Mouse (Mus musculus) liver, embryonic 14.5 days (tissue): ENCODE results near the gene Banp. TPM values are rescaled to one million over a fixed set of nuclear protein-coding genes. Genes with fewer than 3 reads are reported as not detected.

Experiments
- ATAC-seq: fragments of 200-750 bp; cut with Nextera tagmentation; 2 replicates; pipeline ENCODE4 v1.8.0; 2017; ENCODE audit warnings: moderate number of reproducible peaks, mild to moderate bottlenecking, moderate library complexity; ENCODE audit not compliant: insufficient read depth
- DNase-seq, 3 experiments: peaks; one replicate each; pipeline ENCODE4 v3.0.0-alpha.2; 2012 to 2013; ENCODE audit warnings: low read depth in 3 of 3, low spot score in 3 of 3
- H3K27ac ChIP-seq: fragments of 300-500 bp; sonication (generic); 2 replicates; pipeline ENCODE4 v1.5.1; 2014; ENCODE audit warnings: moderate library complexity, mild to moderate bottlenecking, control low read depth, inconsistent platforms
- H3K27me3 ChIP-seq: fragments of 300-500 bp; sonication (generic); 2 replicates; pipeline ENCODE4 v1.6.1; 2014; ENCODE audit warnings: mild to moderate bottlenecking, low read length, moderate library complexity; ENCODE audit not compliant: control insufficient read depth, insufficient read depth
- H3K36me3 ChIP-seq: fragments of 300-500 bp; sonication (generic); replicated peaks from 2 replicates; pipeline ENCODE4 v1.6.1; 2014; ENCODE audit warnings: low read depth; ENCODE audit not compliant: control insufficient read depth, insufficient read depth
- H3K4me1 ChIP-seq, 2 experiments: fragments of 200-500 bp in 1 of 2; fragments of 300-500 bp in 1 of 2; sonication (generic) in 1 of 2; replicated peaks; 2 replicates each; pipeline ENCODE4 v1.6.1; 2012 to 2014; ENCODE audit warnings: antibody characterized with exemption in 1 of 2, inconsistent platforms in 1 of 2, low read length in 1 of 2; ENCODE audit not compliant: control insufficient read depth in 2 of 2, insufficient read depth in 2 of 2
- H3K4me2 ChIP-seq: fragments of 300-500 bp; sonication (generic); 2 replicates; pipeline ENCODE4 v1.6.1; 2014; ENCODE audit warnings: low read depth, mild to moderate bottlenecking, control low read depth, moderate library complexity
- H3K4me3 ChIP-seq, 2 experiments: fragments of 200-500 bp in 1 of 2; fragments of 300-500 bp in 1 of 2; sonication (generic) in 1 of 2; 2 replicates each; pipeline ENCODE4 v1.5.1; 2012 to 2014; ENCODE audit warnings: low read depth in 2 of 2, low read length in 2 of 2, mild to moderate bottlenecking in 2 of 2, control low read depth in 1 of 2, inconsistent platforms in 1 of 2, moderate library complexity in 1 of 2; ENCODE audit not compliant: insufficient read depth in 1 of 2
- H3K9ac ChIP-seq: fragments of 300-500 bp; sonication (generic); replicated peaks from 2 replicates; pipeline ENCODE4 v1.6.1; 2014; ENCODE audit warnings: mild to moderate bottlenecking, control low read depth, moderate library complexity
- H3K9me3 ChIP-seq: fragments of 300-500 bp; sonication (generic); 2 replicates; pipeline ENCODE4 v1.6.1; 2016; ENCODE audit warnings: low read length, mixed read lengths; ENCODE audit not compliant: control insufficient read depth
- CTCF ChIP-seq: IDR thresholded peaks from 2 replicates; pipeline ENCODE4 v1.5.1; 2016; ENCODE audit warnings: antibody characterized with exemption, low read depth, control low read depth
- EP300 ChIP-seq: IDR thresholded peaks from 2 replicates; pipeline ENCODE4 v1.6.1; 2016; ENCODE audit warnings: antibody characterized with exemption, low read depth
- WGBS: fragments of 180-500 bp; shearing (Covaris S2); extraction: QIAGEN DNeasy Blood & Tissue Kit; methylation state at CpG from one replicate; pipeline ENCODE4 v1.1.7; 2014; ENCODE audit not compliant: insufficient replicate concordance; 5-methylcytosine and 5-hydroxymethylcytosine counted together
- polyA plus RNA-seq, 2 experiments: library from polyadenylated mRNA; depleted of rRNA in 1 of 2; stranded (reverse) in 1 of 2; unstranded in 1 of 2; fragments of >200 nt; fragmentation: Nextera tagmentation in 1 of 2; extraction: Ambion mirVana in 1 of 2; gene quantifications; 2 replicates each; pipeline versions ENCODE4 v1.2.1 to v1.2.3; 2012 to 2014

Gene Banp
- polyA plus RNA-seq, 2 experiments: 13.6 to 20.8 TPM

DNA sequence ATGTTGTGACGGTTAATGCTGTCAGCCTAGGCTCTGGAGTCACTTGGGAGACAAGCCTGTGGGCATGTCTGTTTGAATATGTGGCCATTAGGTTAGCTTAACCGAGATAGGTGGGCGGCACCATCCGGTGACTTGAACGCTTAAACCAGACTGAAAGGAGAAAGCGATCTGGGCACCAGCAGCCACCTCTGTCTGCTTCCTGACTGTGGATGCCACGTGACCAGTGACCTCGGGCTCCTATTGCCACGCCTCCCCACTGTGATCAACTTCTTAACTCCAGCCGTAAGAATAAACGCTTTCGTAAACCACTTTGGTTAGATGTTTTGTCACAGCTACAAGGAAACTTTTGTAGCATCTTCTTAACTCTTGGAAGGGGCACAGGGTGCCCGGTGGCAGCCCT, 119.1 kb downstream of the Banp start:
- Histone ChIP-seq H3K27ac (no peak overlapping the region), H3K36me3 (no peaks in the 10 kb centered on the region), H3K9me3 (no peaks in the 10 kb centered on the region), H3K4me2 (no peak overlapping the region), H3K9ac (no peak overlapping the region), H3K27me3 (no peaks in the 10 kb centered on the region), H3K4me3 (no peak overlapping the region), H3K4me1 (no peaks in the 10 kb centered on the region)
- ATAC-seq (no peak), DNase-seq (no peak)
- WGBS: 64% methylated on average over 13 of the region's 13 CpGs
- TF ChIP-seq EP300: no peak
- no peak for TF ChIP-seq CTCF

DNA sequence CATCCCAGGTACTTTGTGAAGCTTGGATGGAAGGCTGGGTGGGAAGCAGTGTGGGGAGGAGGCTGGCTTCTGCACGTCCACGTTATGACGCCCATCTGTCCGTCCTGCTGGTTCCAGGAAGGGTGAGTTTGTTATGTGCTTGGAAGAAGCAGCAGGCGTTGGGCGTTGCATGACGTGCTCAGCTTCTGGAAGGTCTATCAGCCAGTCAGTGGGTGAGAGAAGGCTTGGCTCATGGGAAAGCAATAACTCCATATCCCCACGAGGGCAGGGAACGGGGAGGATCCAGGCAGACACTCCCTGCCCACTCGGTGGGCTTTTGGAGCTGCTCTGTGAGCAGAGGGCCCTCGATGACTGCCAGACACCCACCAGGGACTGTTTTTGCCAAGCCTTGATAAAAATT, 119.7 kb downstream of the Banp start:
- no peak for ATAC-seq
- 61% methylated on average over 11 of the region's 11 CpGs for WGBS

GRCm38 (mm10) chr8:122071193-122071592, 121.6 kb downstream of the Banp start:
- no peak overlapping the region for H3K4me2 ChIP-seq
- no peaks in the 10 kb centered on the region for H3K27me3 ChIP-seq
- ATAC-seq (no peak), DNase-seq (no peak)
- H3K36me3 ChIP-seq: no peaks in the 10 kb centered on the region
- H3K4me1 ChIP-seq: no peaks in the 10 kb centered on the region
- TF ChIP-seq EP300 (no peak), CTCF (no peak)
- no peak overlapping the region for H3K4me3 ChIP-seq
- no peak overlapping the region for H3K27ac ChIP-seq
- WGBS: 44% methylated on average over 4 of the region's 4 CpGs
- H3K9me3 ChIP-seq: no peaks in the 10 kb centered on the region
- H3K9ac ChIP-seq: no peak overlapping the region

More for the DNA sequence above, 119.7 kb downstream of the Banp start:
- H3K27me3 ChIP-seq: no peaks in the 10 kb centered on the region
- H3K9ac ChIP-seq: no peak overlapping the region
- no peaks in the 10 kb centered on the region for H3K9me3 ChIP-seq
- H3K4me1 ChIP-seq: no peaks in the 10 kb centered on the region
- H3K27ac ChIP-seq: no peak overlapping the region
- TF ChIP-seq EP300: no peak
- TF ChIP-seq CTCF: no peak
- no peak overlapping the region for H3K4me2 ChIP-seq
- no peaks in the 10 kb centered on the region for H3K36me3 ChIP-seq
- H3K4me3 ChIP-seq: no peak overlapping the region
- no peak for DNase-seq

GRCm38 (mm10) chr8:122073964-122074363, 124.4 kb downstream of the Banp start:
- Histone ChIP-seq H3K27ac (no peak overlapping the region), H3K4me3 (no peak overlapping the region), H3K36me3 (no peaks in the 10 kb centered on the region), H3K4me1 (no peaks in the 10 kb centered on the region), H3K27me3 (no peaks in the 10 kb centered on the region), H3K9me3 (no peaks in the 10 kb centered on the region), H3K4me2 (no peak overlapping the region), H3K9ac (no peak overlapping the region)
- no peak for TF ChIP-seq EP300
- TF ChIP-seq CTCF: no peak
- WGBS: 59% methylated on average over 9 of the region's 9 CpGs
- ATAC-seq (no peak), DNase-seq (no peak)

DNA sequence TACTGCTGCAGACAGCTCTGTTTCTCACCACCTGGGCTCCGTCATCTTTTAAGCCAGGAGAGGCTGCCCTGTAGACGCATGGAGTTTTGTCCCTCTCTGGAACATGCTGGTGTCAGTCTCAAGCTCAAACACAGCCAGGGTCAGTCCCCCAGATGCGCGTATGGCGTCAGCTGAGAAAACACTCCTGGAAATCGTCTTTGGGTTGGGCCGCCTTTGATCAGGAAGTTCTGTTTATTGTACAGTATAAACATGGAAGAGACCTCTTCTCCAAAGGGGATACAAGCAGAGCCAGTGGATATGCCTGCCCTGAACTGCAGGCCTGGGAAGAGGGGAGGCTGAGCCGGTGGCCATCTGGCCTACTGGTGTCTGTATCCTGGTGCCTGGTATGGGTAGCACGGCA, 124.9 kb downstream of the Banp start:
- Histone ChIP-seq H3K4me2 (no peak overlapping the region), H3K27me3 (no peaks in the 10 kb centered on the region), H3K36me3 (no peaks in the 10 kb centered on the region), H3K27ac (no peak overlapping the region), H3K4me1 (no peaks in the 10 kb centered on the region), H3K9me3 (no peaks in the 10 kb centered on the region), H3K9ac (no peak overlapping the region), H3K4me3 (no peak overlapping the region)
- no peak for DNase-seq
- 55% methylated on average over 9 of the region's 9 CpGs for WGBS
- no peak for TF ChIP-seq CTCF
- TF ChIP-seq EP300: no peak
- ATAC-seq: no peak
